Mouse (Mus musculus) liver, embryonic 16.5 days (tissue): ENCODE measurements around the gene Capn7. TPM values are rescaled to one million over a fixed set of nuclear protein-coding genes. Genes with fewer than 3 reads are reported as not detected.

Source experiments
- ATAC-seq: fragments of 200-750 bp; cut with Nextera tagmentation; 2 replicates; pipeline ENCODE4 v1.8.0; 2017; ENCODE audit warnings: low read depth, mild to moderate bottlenecking, moderate number of reproducible peaks, moderate library complexity
- H3K27ac ChIP-seq: fragments of 300-500 bp; sonication (generic); 2 replicates; pipeline ENCODE4 v1.5.1; 2014; ENCODE audit warnings: mild to moderate bottlenecking, low read length
- H3K27me3 ChIP-seq: fragments of 300-500 bp; sonication (generic); 2 replicates; pipeline ENCODE4 v1.6.1; 2014; ENCODE audit warnings: low read depth, low read length, mixed read lengths; ENCODE audit not compliant: control insufficient read depth, insufficient read depth
- H3K36me3 ChIP-seq: fragments of 300-500 bp; sonication (generic); 2 replicates; pipeline ENCODE4 v1.6.1; 2014; ENCODE audit warnings: mild to moderate bottlenecking; ENCODE audit not compliant: control insufficient read depth, insufficient read depth
- H3K4me1 ChIP-seq: fragments of 300-500 bp; sonication (generic); 2 replicates; pipeline ENCODE4 v1.6.1; 2014; ENCODE audit warnings: low read depth, low read length, mixed read lengths; ENCODE audit not compliant: control insufficient read depth
- H3K4me2 ChIP-seq: fragments of 300-500 bp; sonication (generic); 2 replicates; pipeline ENCODE4 v1.6.1; 2014; ENCODE audit warnings: low read depth, low read length, mixed read lengths
- H3K4me3 ChIP-seq: fragments of 300-500 bp; sonication (generic); 2 replicates; pipeline ENCODE4 v1.5.1; 2014; ENCODE audit warnings: low read depth, mild to moderate bottlenecking, low read length
- H3K9ac ChIP-seq: fragments of 300-500 bp; sonication (generic); 2 replicates; pipeline ENCODE4 v1.6.1; 2014; ENCODE audit warnings: low read depth, low read length
- H3K9me3 ChIP-seq: fragments of 300-500 bp; sonication (generic); replicated peaks from 2 replicates; pipeline ENCODE4 v1.6.1; 2016; ENCODE audit warnings: low read length; ENCODE audit not compliant: control insufficient read depth
- WGBS: fragments of 180-500 bp; shearing (Covaris S2); extraction: QIAGEN DNeasy Blood & Tissue Kit; methylation state at CpG from one replicate; pipeline ENCODE4 v1.1.7; 2014; ENCODE audit not compliant: insufficient replicate concordance; 5-methylcytosine and 5-hydroxymethylcytosine counted together
- polyA plus RNA-seq: library from polyadenylated mRNA; unstranded; fragments of >200 nt; fragmentation: Nextera tagmentation; extraction: Ambion mirVana; gene quantifications from 2 replicates; pipeline ENCODE4 v1.2.1, GENCODE M21; 2015

Gene Capn7
- polyA plus RNA-seq, 1 experiment from 2014 or later, result 15.0 TPM

DNA sequence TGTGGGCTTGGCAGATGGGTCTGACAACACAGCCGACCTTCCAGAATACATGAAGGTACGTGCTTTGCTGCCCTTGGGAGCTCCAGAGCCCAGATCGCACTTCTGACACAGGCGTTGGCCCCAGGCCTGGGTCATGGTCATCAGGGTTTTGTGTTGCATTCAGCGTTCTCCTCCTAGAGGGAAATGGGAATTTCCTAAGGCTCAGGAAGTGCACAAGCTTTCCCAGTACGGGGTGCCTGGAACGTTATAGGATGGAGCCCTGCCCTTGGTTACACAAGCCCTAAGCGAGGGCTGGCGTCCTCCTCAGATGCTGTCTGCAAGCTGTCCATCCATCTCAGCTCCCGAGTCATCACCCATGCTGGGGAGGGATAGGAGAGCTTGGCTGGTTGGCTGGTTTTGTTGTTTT lies 76.2 kb downstream of the Capn7 start:
- no peak overlapping the region; the same call in 1 of the 2 replicates for H3K27ac ChIP-seq
- H3K4me2 ChIP-seq, result no peak overlapping the region

DNA sequence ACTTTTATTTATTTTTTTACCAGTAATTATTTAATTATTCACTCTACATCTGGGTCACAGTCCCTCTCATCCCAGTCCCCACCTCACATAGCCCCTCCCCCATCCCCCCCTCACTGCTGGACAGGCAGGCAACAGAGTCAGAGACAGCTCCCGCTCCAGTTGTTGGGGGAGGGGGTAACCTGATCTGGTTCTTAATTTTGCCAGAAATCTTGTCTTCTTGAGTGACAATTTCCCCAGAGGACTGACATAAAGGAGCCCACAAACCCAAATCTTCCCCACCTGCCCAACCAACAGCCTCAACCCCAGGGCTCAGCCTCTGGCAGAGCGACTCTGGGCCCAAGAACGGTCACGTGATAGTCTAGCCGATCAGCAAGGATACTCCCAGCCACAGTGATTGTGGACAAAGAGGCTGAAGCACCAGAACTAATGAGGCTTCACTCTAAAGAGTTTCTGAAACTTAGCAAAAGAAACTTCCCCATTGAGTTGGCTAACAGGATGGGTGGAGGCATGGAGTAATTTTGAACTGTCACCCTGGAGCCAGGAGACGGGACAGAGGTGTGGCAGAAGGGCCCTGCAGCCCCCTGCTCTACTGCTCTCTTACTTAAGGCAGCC lies 77.1 kb downstream of the Capn7 start:
- Histone ChIP-seq H3K9ac (no peak overlapping the region), H3K4me2 (no peak overlapping the region), H3K27me3 (no peaks in the 10 kb centered on the region), H3K27ac (peak overlapping the region; percentile 58), H3K36me3 (no peaks in the 10 kb centered on the region), H3K4me3 (no peak overlapping the region), H3K9me3 (no peaks in the 10 kb centered on the region), H3K4me1 (peaks cover 39% of the 10 kb centered on the region)
- 35% methylated on average over 6 of the region's 6 CpGs for WGBS
- ATAC-seq, result no peak

More for the DNA sequence above, 76.2 kb downstream of the Capn7 start:
- Histone ChIP-seq H3K27me3 (no peaks in the 10 kb centered on the region), H3K4me3 (no peak overlapping the region), H3K4me1 (peaks cover 46% of the 10 kb centered on the region), H3K36me3 (no peaks in the 10 kb centered on the region), H3K9me3 (no peaks in the 10 kb centered on the region), H3K9ac (no peak overlapping the region)
- ATAC-seq, result no peak
- WGBS, result 69% methylated on average over 10 of the region's 10 CpGs

DNA sequence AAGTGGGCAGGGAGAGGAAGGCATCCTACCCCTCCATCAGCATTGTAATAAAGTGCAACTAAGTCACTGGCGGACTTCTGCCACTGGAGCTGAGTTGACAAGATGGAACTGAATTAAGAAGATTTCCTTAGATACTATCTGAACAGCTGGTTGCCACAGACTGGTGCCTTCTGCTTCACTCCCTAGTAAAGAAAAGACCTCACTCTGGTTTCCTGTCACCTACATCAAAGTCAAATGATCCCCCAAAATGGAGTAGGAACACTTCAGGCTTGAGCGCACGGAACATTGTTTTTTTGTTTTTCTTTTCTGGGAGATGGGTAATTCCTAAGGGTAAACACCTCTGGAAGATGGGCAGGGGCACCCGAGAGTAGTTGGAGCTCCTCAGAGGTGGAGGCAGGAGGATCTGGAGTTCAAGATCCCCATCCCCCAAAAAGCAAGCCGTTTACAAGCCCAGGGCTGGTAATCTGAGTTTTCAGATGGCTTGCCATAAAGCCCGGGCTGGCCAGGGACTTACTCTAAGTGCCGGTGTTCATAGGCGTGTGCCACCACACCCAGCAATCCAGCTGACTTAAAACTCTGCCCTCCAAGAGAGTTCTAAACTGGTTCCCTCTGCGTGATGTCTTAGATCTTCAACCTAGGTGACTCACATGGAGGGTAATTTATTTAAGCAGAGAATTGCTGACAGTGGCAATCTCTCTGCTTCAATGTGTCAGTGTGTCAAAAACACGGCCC lies 78.0 kb downstream of the Capn7 start:
- Histone ChIP-seq H3K4me2 (no peak overlapping the region), H3K9me3 (no peaks in the 10 kb centered on the region), H3K27me3 (no peaks in the 10 kb centered on the region), H3K9ac (no peak overlapping the region), H3K27ac (peak overlapping the region; percentile 54), H3K4me1 (peaks cover 35% of the 10 kb centered on the region), H3K36me3 (no peaks in the 10 kb centered on the region), H3K4me3 (no peak overlapping the region)
- 48% methylated on average over 10 of the region's 10 CpGs for WGBS
- no peak for ATAC-seq

DNA sequence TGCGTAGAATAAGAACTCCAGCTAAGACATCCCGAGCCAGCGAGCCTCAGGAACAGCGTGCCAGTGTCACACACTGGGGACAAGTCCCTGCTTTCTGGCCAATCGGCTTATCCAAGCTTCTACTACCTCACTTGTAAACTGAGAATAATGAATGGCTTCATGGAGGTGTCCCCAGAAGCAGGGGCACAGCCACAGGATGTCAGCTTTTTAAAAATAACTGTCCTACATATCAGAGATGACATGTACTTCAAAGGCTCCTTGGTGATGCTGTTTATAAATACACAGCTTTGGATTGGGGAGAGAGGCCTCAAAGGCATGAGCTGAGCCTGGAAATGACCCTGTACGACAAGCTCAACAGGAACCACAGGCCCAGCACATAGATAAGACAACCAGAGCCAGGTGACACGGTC lies 78.5 kb downstream of the Capn7 start:
- Histone ChIP-seq H3K9me3 (no peaks in the 10 kb centered on the region), H3K36me3 (no peaks in the 10 kb centered on the region), H3K4me3 (no peak overlapping the region), H3K4me2 (no peak overlapping the region), H3K4me1 (peaks cover 39% of the 10 kb centered on the region), H3K27ac (peak overlapping the region; percentile 54; the same call in 1 of the 2 replicates), H3K27me3 (no peaks in the 10 kb centered on the region), H3K9ac (no peak overlapping the region)
- 47% methylated on average over 7 of the region's 7 CpGs for WGBS
- no peak for ATAC-seq

DNA sequence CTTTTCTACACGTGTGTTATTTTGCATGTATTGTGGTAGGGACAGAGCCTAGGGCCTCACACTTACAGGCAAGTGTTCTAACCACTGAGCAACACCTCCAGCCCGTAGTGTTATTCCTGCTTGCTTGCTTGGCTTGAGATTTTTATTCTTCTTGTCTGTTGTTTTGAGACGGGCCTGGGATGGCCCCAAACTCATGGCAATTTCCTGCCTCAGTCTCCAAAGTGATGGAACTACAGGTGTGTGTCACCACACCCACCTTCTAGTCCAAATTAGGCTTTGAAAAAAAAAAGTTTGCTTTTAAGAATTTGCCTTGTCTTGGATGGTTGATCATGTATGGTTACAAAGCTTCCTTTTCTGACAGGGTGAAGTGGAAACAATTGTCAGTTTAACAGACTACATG lies 80.0 kb downstream of the Capn7 start:
- Histone ChIP-seq H3K4me1 (peaks cover 40% of the 10 kb centered on the region), H3K9me3 (no peaks in the 10 kb centered on the region), H3K4me2 (no peak overlapping the region), H3K36me3 (no peaks in the 10 kb centered on the region), H3K9ac (no peak overlapping the region), H3K27ac (peak overlapping the region; percentile 2), H3K4me3 (no peak overlapping the region), H3K27me3 (no peaks in the 10 kb centered on the region)
- 56% methylated on average over 3 of the region's 3 CpGs for WGBS
- ATAC-seq, result no peak

DNA sequence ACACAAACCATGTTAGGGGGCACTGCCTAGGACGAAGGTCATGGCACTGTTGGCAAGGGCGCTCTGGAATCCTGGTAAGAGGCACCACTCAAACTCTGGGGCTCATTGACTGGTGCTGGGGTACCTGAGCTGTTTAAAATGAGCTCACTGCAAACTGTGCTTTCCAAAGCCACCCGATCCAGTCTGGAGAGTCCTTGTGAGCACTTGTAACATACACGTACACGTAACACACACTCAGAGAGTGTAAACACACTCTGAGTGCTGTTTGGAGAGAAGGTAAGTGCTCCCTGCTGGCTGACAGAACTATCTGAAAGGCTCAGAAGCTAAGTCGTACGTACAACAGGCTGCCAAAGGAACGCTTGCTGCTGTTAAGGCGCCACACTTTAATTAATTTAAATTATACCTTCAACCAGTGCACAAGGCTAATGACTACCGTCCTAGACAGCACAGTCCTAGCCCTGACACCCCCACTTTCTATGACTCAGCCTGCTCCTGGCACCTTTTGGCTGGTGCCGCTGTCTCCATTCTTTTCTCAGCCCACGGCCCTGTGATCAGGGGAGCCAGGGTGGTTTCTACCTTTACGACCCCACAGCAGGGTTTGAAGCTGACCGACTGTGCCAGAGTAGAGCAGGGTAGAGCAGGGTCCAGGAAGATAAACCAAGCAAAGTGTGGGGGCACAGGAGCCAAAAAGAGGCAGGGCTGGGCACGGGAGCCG lies 80.6 kb downstream of the Capn7 start:
- H3K4me2 ChIP-seq, result no peak overlapping the region
- H3K27ac ChIP-seq, result peak overlapping the region; percentile 2
- no peak overlapping the region for H3K4me3 ChIP-seq
- H3K4me1 ChIP-seq, result peaks cover 40% of the 10 kb centered on the region
- ATAC-seq, result peak; percentile 57
- H3K9ac ChIP-seq, result no peak overlapping the region
- H3K9me3 ChIP-seq, result no peaks in the 10 kb centered on the region
- no peaks in the 10 kb centered on the region for H3K36me3 ChIP-seq
- H3K27me3 ChIP-seq, result no peaks in the 10 kb centered on the region
- 72% methylated on average over 16 of the region's 16 CpGs for WGBS

DNA sequence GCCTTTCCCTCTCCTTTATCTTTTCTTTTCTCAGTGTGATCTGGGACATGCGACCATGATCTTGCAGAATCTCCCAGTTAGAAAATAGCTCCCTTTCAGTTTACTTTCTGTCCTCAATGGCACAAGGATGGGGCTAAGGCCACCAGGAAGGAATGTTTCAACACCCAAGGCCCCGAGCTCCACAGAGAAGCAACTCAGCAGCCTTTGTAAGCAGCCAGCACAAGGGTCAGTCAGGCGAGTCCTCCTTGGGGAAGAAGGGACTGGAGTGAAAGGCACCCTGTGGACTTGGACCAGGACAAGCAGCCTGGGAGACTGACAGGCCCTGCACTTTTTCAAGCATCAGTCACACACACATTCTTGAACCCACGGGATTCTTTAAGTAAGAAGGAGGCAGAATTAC lies 82.8 kb downstream of the Capn7 start:
- Histone ChIP-seq H3K27ac (0 out of 2 replicates have a peak overlapping the region, but pooled peaks have one; percentile 5), H3K4me3 (no peak overlapping the region), H3K27me3 (no peaks in the 10 kb centered on the region), H3K9ac (no peak overlapping the region), H3K36me3 (no peaks in the 10 kb centered on the region), H3K9me3 (no peaks in the 10 kb centered on the region), H3K4me2 (no peak overlapping the region), H3K4me1 (peaks cover 37% of the 10 kb centered on the region)
- 41% methylated on average over 4 of the region's 4 CpGs for WGBS
- no peak for ATAC-seq

DNA sequence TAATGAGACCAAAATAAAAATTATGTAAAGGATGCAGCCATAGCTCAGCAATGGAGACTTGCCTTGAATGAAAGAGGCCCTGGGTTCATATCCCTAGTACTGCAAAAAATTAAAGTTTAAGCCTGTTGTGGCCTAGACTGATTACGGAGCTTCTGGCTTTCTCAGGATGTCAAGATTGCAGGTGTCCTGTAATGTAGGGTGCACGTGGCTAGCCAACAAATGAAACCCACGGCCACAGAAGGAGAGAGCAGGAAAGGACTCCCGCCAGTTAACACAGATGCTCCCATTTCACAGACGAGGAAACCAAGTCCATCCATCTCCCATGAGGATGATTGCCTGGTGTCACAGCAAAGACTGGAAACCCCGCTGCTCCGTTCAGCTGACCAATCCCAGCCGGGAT lies 83.7 kb downstream of the Capn7 start:
- no peak overlapping the region for H3K4me2 ChIP-seq
- H3K27me3 ChIP-seq, result no peaks in the 10 kb centered on the region
- no peak overlapping the region for H3K4me3 ChIP-seq
- H3K4me1 ChIP-seq, result peaks cover 31% of the 10 kb centered on the region
- 69% methylated on average over 8 of the region's 8 CpGs for WGBS
- H3K27ac ChIP-seq, result no peak overlapping the region
- H3K9ac ChIP-seq, result no peak overlapping the region
- H3K9me3 ChIP-seq, result no peaks in the 10 kb centered on the region
- ATAC-seq, result no peak
- H3K36me3 ChIP-seq, result no peaks in the 10 kb centered on the region

DNA sequence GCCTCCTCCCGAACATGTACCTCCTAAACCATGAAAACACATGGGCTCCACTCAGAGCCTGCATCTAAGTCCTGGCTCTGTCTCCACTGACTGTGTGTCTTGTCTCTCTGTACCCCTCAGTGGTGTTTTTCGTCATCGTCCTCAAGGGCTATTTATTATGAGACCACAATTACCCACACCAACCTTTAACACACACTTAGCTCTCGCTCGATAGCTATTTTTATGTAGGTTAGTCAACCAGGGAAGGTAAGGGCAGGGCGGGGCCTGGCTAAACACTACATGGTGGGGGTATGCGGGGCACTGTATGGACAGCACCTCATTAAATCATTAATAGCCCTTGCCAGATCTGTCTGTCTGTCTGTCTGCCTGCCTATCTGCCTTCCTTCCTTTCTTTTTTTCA lies 84.1 kb downstream of the Capn7 start:
- Histone ChIP-seq H3K4me2 (no peak overlapping the region), H3K9ac (no peak overlapping the region), H3K9me3 (no peaks in the 10 kb centered on the region), H3K36me3 (peaks cover 2% of the 10 kb centered on the region; the same call in 1 of the 2 replicates), H3K4me1 (peaks cover 31% of the 10 kb centered on the region), H3K4me3 (no peak overlapping the region), H3K27me3 (no peaks in the 10 kb centered on the region), H3K27ac (no peak overlapping the region; the same call in 1 of the 2 replicates)
- WGBS, result 62% methylated on average over 7 of the region's 7 CpGs
- ATAC-seq, result no peak
